Mouse (Mus musculus) G1E (cell line): ENCODE measurements around the gene Kcnq2. TPM values are rescaled to one million over a fixed set of nuclear protein-coding genes. Genes with fewer than 3 reads are reported as not detected.

Experiments used
- ATAC-seq: 2 replicates; pipeline ENCODE4 v1.8.0; 2016; ENCODE audit warnings: mild to moderate bottlenecking; ENCODE audit not compliant: insufficient number of reproducible peaks, poor library complexity, low FRiP score, severe bottlenecking; ENCODE audit errors: extremely low read depth
- DNase-seq: peaks from one replicate; pipeline ENCODE4 v3.0.0; 2012; ENCODE audit warnings: low spot score
- H3K27me3 ChIP-seq: 2 replicates; pipeline ENCODE4 v1.6.1; 2012; ENCODE audit warnings: mild to moderate bottlenecking, low read length, inconsistent platforms; ENCODE audit not compliant: insufficient read depth
- H3K36me3 ChIP-seq: replicated peaks from 2 replicates; pipeline ENCODE3; 2012; ENCODE audit warnings: mild to moderate bottlenecking, inconsistent platforms
- H3K4me1 ChIP-seq: 2 replicates; pipeline ENCODE4 v1.6.1; 2012; ENCODE audit warnings: low read depth, low read length, inconsistent platforms, mixed read lengths; ENCODE audit not compliant: insufficient read depth
- H3K4me3 ChIP-seq: 2 replicates; pipeline ENCODE4 v1.5.1; 2012; ENCODE audit warnings: low read depth, mild to moderate bottlenecking, inconsistent platforms, low read length, moderate library complexity, mixed read lengths
- H3K9me3 ChIP-seq: replicated peaks from 2 replicates; pipeline ENCODE4 v1.6.1; 2012; ENCODE audit warnings: inconsistent platforms
- CTCF ChIP-seq: IDR thresholded peaks from 2 replicates; pipeline ENCODE4 v1.5.1; 2012; ENCODE audit warnings: low read depth, low read length, inconsistent platforms, mixed read lengths
- GATA1 ChIP-seq: IDR thresholded peaks from 2 replicates; pipeline ENCODE4 v1.6.1; 2012; ENCODE audit warnings: borderline replicate concordance, low read length, inconsistent platforms, mixed read lengths
- GATA2 ChIP-seq: IDR thresholded peaks from 2 replicates; pipeline ENCODE4 v1.6.1; 2012; ENCODE audit warnings: low read depth, low read length, inconsistent platforms, borderline replicate concordance
- POLR2AphosphoS5 ChIP-seq: IDR thresholded peaks from 2 replicates; pipeline ENCODE4 v1.6.1; 2012; ENCODE audit warnings: low read depth, low read length, inconsistent platforms; ENCODE audit not compliant: insufficient replicate concordance
- TAL1 ChIP-seq: conservative IDR thresholded peaks from 2 replicates; pipeline ENCODE4 v1.6.1; 2012; ENCODE audit warnings: low read depth, low read length, inconsistent platforms, mixed read lengths
- polyA plus RNA-seq: library from polyadenylated mRNA; stranded (reverse); fragments of >175 nt; gene quantifications from 2 replicates; pipeline ENCODE4 v1.2.3, GENCODE M21; 2012
- total RNA-seq, 2 experiments: library from RNA; stranded (forward) in 1 of 2; stranded (reverse) in 1 of 2; fragments of 200-1000 nt in 1 of 2; fragments of >200 nt in 1 of 2; fragmentation: Nextera tagmentation in 1 of 2; gene quantifications; 2 replicates each; pipeline ENCODE4 v1.2.3; 2014 to 2017

Gene Kcnq2
- total and polyA plus RNA-seq, 3 experiments = 0.44 to 1.6 TPM; not detected in 1

DNA sequence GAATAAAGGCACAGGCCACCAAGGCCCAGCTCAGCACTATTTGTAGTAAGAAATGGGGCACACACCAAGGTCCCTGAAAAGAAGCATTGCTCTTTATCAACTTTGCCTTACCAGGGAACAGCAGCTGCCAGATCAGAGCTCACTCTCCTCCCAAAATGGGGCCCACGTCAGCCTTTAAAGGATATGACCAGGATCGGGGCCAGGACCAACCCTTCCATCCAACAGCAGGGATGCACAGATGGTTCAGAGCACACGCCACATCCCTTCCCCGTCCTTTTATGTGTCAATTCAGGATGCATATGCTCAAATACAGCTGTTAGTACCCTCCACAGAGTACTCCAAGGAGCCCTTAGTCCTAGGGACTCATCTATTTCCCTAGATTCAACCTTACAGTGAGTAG is 4.9 kb downstream of the Kcnq2 start:
- DNase-seq = no peak
- Histone ChIP-seq H3K9me3 (peaks cover 7% of the 10 kb centered on the region), H3K4me1 (no peaks in the 10 kb centered on the region), H3K4me3 (no peak overlapping the region), H3K27me3 (no peaks in the 10 kb centered on the region), H3K36me3 (no peaks in the 10 kb centered on the region)
- no peak for ATAC-seq
- no peak for TF ChIP-seq POLR2AphosphoS5
- no peak for TF ChIP-seq CTCF
- TF ChIP-seq GATA1 = no peak
- TF ChIP-seq GATA2 = no peak
- no peak for TF ChIP-seq TAL1

DNA sequence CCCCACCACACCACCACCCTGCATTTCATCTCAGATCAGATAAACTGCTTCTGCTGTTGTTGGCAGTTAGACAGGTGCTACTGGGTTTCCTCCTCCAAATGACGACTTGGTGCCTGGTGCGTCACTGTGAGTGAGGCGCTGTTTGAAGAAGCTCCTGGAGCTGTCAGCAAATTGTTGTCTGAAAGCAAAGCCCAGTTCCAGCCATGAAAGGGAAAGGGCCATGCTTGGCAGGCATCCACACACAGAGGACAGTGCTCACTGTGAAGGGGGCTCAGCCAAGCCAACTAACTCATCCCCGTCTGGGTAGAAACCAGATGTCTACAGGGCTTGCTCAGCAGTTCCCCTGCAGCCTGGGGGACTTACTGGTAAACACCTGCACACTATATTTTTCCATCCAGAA is 6.1 kb downstream of the Kcnq2 start:
- Histone ChIP-seq H3K36me3 (no peaks in the 10 kb centered on the region), H3K9me3 (no peaks in the 10 kb centered on the region), H3K27me3 (no peaks in the 10 kb centered on the region), H3K4me1 (no peaks in the 10 kb centered on the region), H3K4me3 (no peak overlapping the region)
- no peak for ATAC-seq
- TF ChIP-seq POLR2AphosphoS5 (no peak), GATA1 (no peak), GATA2 (no peak), CTCF (no peak), TAL1 (no peak)
- no peak for DNase-seq

DNA sequence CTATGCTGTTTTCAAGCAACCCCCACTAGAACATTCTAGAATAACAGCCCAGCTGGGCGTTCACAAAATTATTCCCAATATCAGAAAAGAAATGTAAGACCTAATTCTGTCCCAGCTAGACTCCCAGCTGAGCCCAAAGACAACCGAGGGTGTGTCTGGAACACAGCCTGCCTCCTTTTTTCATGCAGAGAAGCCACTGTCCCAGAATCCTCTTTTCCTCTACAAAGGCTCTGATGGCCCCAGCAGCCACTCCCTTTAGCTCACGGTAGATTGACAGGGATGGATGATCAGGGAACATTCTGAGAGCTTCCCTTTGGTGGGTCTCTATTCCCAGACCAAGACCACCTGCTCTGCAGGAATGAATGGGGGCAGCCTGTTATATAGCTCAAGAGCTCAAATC is 7.3 kb downstream of the Kcnq2 start:
- ATAC-seq (no peak), DNase-seq (no peak)
- Histone ChIP-seq H3K27me3 (no peaks in the 10 kb centered on the region), H3K4me1 (no peaks in the 10 kb centered on the region), H3K36me3 (no peaks in the 10 kb centered on the region), H3K9me3 (no peaks in the 10 kb centered on the region), H3K4me3 (no peak overlapping the region)
- no peak for TF ChIP-seq CTCF
- no peak for TF ChIP-seq POLR2AphosphoS5
- TF ChIP-seq GATA1 = no peak
- TF ChIP-seq TAL1 = no peak
- TF ChIP-seq GATA2 = no peak

DNA sequence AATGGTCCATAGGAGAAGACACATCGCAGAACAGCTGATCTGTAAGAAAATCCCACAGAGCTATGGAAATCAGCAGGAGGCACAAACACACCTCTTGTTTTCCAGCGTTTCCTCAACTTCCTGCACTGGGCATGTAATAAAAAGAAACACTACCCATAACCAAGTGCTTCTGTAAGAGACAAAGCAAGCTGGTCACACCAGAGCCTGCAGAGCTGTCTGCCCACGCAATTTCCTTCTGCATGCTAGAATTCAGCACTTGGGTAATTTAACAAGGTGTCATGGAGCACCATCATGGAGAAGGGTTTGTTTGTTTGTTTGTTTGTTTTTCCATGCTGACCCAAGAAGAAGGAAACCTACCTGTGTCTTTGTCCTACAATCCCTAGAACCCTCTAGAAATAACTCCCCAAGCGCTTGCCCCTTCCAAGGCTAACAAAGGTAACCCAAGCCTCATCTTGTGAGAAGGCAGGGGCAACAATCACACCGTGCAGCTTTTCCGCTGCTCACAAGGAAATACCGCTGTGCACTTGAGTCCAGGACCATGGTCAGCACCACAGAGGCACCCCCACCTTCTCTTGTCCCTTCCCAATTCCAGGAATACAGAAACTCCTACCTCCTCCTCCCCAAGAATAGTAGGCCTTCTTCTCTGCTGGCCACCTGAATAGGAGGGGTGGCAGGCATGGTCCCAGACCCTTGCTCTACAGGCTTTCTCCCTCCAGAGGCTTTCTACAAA is 9.2 kb downstream of the Kcnq2 start:
- DNase-seq (no peak), ATAC-seq (no peak)
- H3K27me3 ChIP-seq = no peaks in the 10 kb centered on the region

DNA sequence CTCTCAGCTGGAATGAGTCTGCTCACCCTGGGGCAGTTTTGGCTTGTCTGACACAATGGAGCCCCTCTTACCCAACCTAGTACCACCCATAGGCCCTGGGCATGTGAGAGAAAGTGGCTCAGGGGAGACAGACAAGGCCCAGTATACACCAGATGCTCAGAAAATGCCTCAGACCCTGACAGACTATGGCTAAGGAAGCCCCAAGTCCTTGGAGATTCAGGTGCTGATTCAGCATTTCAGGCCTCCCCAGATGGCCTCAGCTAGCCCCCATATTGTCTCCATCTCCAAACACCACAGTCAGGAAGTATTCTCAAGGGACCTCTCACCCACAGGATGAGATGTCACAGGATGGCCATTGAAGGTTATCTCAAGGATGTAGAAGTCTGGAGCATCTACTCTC is 12.5 kb downstream of the Kcnq2 start:
- H3K27me3 ChIP-seq = no peaks in the 10 kb centered on the region
- TF ChIP-seq GATA2 (no peak), POLR2AphosphoS5 (no peak), GATA1 (no peak), TAL1 (no peak), CTCF (no peak)

More for the DNA sequence above, 9.2 kb downstream of the Kcnq2 start:
- no peaks in the 10 kb centered on the region for H3K9me3 ChIP-seq
- no peaks in the 10 kb centered on the region for H3K36me3 ChIP-seq
- no peak overlapping the region for H3K4me3 ChIP-seq
- no peaks in the 10 kb centered on the region for H3K4me1 ChIP-seq
- no peak for TF ChIP-seq GATA2
- no peak for TF ChIP-seq POLR2AphosphoS5
- TF ChIP-seq GATA1 = no peak
- no peak for TF ChIP-seq CTCF
- no peak for TF ChIP-seq TAL1

DNA sequence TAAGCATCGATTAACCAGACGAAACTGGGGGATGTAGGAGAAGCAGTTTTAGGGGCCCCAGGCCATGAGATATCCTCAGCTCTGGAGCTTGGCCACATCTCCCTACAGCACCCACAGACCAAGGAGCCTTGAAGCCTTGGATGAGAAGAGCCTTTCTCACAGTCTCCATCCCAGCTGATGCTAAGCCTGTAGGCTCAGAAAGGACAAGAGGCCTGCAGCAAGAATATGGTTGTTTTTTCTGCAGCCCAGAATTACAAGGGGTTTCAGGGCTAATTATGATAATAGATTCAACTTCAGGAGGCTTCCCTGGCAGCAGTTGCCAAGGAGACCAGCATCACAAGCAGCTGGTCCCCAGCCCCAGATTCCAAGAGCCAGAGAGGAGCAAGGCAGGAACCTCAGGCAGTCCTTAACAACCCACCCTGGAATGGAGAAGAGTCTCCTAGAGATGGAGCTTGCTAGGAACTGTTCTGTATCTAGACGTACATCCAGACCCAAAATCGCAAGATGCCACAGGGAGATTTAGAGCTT is 14.1 kb downstream of the Kcnq2 start:
- no peak for TF ChIP-seq CTCF
- no peak for TF ChIP-seq GATA2
- TF ChIP-seq TAL1 = no peak
- TF ChIP-seq POLR2AphosphoS5 = no peak
- no peak for TF ChIP-seq GATA1
- Histone ChIP-seq H3K27me3 (peaks cover 8% of the 10 kb centered on the region), H3K4me3 (no peak overlapping the region), H3K9me3 (no peaks in the 10 kb centered on the region), H3K36me3 (no peaks in the 10 kb centered on the region), H3K4me1 (no peaks in the 10 kb centered on the region)
- DNase-seq (no peak), ATAC-seq (no peak)

More for the DNA sequence above, 12.5 kb downstream of the Kcnq2 start:
- no peak for ATAC-seq
- Histone ChIP-seq H3K9me3 (no peaks in the 10 kb centered on the region), H3K4me1 (no peaks in the 10 kb centered on the region), H3K4me3 (no peak overlapping the region), H3K36me3 (no peaks in the 10 kb centered on the region)
- DNase-seq = no peak
